Mouse (Mus musculus) bone marrow, adult 2 months (tissue): ENCODE data around the gene Fndc4.

Experiments used
- CTCF ChIP-seq: fragments of 200-500 bp; IDR thresholded peaks from 2 replicates; pipeline ENCODE4 v1.5.1; 2011; ENCODE audit warnings: low read length, control low read depth; ENCODE audit not compliant: control insufficient read depth, insufficient read depth
- POLR2A ChIP-seq: fragments of 200-500 bp; IDR thresholded peaks from 2 replicates; pipeline ENCODE4 v1.6.1; 2011; ENCODE audit warnings: low read depth, mild to moderate bottlenecking, control low read depth, low read length, borderline replicate concordance; ENCODE audit not compliant: control insufficient read depth

GRCm38 (mm10) chr5:31298486-31298885 is 2.6 kb upstream of the Fndc4 start:
- no peak for TF ChIP-seq CTCF
- no peak for TF ChIP-seq POLR2A
